Mouse (Mus musculus): Measurements from ENCODE around the gene Ubr3.

The Ubr3 gene

DNA sequence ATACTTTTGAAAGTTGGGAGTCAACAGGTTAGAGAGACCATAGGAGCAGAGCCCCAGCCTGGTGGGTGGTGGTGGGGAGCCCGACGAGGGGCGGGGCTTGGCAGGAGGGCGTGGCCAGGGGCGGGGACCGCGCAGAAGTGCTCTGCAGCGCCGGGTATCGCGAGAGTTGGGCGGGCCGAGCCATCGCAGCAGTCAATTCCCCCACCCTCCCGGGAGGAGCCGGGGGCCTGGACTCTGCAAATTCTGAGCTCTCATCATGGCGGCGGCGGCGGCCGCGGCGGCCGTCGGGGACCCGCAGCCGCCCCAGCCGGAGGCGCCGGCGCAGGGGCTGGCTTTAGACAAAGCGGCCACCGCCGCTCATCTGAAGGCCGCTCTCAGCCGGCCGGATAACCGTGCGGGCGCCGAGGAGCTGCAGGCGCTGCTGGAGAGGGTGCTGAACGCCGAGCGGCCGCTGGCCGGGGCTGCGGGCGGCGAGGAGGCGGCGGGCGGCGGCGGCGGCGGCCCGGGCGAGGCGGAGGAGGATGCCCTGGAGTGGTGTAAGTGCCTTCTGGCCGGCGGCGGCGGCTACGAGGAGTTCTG, at the start of gene Ubr3:
Ubr3 (plus strand) TSS at position 208 of the 579 bp plus-strand sequence.
- DNase-seq (ENCODE audit: low spot score in 2 of 2): peak; percentile 95 to 97

DNA sequence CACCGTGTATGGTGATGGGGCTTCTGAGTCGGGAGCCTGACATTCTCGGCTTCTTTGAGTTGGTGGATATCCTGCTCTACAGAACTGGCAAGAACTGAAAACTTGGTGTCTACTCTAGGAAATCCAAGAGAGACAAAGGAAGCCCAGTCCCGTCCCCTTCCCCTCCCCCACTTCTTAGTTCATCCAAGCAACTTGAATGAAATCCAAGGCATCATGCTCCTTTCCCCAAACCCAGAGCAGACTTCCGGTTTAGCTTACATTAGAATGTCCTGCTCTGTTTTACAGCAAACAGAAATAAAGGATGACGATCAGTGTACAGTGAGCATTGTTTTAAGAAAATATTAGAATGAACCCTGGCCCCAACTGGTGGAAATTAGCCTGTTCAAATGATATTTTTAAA, 47.8 kb upstream of the Ubr3 start:
- no peak for DNase-seq (ENCODE audit: low spot score in 2 of 2)

DNA sequence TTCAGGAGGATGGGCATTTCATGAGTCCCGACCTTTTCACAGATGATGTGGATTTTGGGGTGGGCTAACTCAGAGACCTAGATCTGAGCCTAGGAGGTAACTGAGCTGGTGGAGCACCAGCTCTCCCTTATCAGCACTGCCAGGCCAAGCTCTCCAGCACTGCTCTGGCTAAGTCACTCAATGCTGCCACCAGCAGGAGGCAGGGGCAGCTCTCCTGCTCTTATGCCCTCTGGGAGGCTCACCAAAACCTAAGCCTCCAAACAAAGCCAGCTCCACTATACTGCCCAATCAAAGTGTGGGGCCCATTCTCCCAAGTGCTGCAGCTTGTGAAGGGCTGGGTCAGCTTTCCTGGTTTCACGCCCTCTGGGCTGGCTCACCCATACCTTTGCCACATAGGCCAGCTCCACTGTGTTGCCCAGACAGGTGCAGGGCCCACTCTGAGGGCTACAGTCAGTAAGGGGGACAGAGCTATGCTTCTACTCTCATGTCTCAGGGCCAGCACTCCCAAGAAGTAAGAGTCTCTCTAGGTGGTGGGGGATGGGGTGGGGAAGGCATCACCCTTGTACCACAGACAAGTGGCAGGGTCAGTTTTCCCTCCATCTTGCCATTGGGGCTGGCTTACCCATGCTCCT, 45.5 kb upstream of the Ubr3 start:
- no peak for DNase-seq (ENCODE audit: low spot score in 2 of 2)

DNA sequence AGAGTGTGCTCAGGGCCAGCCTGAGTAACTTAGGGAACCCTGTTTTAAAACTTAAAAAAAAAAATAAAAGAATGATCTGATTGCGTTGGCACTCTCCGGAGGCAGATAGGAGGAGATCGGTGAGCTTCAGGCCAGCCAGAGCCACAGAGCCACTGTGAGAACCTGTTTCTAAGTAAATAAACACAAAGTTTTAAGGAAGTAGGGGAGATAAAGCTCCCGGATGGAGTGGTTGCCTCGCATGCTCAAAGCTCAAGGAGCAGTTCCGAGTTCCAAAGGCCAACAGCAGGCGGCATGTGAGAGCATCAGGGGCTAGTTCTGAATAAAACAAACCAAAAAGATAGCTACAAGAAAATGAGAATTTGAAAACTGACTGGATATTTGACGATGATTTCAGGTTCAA, 40.7 kb upstream of the Ubr3 start:
- no peak for DNase-seq (ENCODE audit: low spot score in 2 of 2)

DNA sequence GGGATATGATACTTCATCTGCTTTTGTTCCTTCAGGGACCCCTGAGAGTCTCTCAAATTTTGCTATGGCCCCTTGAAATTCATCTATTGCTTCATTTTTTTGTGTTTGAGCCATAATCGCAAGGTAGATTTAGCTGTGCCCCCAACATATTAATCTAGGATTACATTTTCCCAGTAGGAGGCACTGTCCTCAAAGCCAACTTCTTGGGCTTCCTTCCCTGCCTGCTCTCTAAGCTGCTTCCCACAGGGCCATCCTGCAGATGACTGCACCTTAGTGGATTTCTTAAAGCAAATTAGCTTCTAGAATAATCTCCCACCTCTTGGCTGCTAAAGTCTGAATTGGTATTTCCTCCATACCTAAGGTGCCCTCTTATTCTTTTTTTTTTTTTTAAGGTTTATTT, 39.2 kb upstream of the Ubr3 start:
- DNase-seq (ENCODE audit: low spot score in 2 of 2): no peak

DNA sequence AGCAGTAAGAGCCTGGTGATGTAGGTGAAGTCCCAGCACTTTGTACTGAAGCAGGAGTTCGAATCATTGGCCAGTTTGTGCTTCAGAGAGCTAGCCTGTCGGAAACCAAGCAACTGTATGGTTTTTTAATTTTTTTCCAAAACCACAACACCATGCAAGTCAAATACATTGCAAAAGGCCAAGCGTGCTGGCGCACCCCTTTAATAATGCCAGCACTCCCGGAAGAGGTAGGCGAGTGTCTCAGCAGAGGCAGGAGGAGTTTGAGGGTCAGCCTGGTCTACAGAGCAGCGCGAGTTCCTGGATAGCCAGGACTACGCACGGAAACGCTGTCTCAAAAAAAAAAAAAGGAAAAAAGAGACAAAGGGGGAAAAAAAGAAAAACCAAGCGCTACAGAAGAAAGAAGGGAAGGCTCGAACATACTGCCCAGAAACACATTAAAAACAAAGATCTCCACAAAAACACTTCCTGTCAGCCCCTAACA, 36.0 kb upstream of the Ubr3 start:
- DNase-seq (ENCODE audit: low spot score in 2 of 2): peak; percentile 24 to 39

DNA sequence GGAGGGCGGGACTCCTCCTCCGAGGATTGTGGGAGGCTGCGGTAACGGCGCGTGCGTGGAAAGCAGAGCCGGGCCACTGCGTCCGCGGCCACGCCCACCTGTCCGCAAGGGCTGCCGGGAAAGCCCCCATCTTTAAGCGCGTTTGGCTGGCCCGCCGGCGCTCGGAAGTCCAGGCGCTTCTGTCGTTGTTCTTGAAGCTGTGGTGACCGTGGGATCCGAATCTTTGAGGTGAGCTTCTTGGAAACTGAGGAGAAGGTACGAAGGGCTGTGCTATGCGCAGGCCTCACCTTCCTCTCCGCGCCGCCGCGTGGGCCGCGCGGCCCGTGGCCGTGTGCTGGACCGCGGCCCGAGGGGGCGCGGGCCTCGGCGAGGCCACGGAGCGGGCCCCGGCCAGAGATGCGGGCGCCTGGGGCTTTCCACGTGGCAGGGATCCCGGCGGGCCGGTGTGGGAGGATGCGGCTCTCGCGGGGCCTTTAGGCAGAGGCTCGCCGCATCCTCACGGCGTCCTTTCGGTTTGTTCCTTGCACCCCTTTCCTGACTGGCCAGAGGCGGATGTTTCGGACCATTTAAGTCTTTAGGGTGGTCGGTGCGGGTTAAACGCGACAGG, 35.5 kb upstream of the Ubr3 start, which contains the start of gene Ssb:
Ssb (plus strand) TSS at position 78 of the 607 bp plus-strand sequence.
- peak; percentile 91 to 93 for DNase-seq (ENCODE audit: low spot score in 2 of 2)

DNA sequence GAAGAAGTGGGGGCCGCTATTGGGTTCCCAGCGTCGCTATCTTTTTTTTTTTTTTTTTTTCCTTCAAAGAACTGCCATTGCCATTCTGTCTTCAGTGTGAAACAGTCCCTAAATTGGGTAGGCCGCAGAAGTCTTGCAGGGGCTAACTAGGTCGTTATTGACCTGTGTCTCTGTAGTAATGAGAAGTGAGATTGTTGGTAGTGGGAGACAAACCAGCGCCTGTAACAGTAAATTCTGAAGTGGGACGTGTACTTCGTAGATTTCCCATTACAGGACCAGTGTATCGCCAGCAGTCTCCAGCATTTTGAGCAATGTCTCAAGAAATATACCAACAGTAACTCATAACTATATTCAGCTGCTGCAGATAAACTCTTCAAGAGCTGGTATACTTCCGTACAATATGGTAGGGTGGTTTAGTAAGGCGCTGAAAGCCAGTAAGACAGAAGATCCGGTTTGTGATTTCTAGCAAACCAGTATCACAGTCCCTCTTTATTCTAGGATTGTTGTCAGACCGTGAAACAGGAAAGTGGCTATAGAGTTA, 34.9 kb upstream of the Ubr3 start:
- DNase-seq (ENCODE audit: low spot score in 2 of 2): no peak

DNA sequence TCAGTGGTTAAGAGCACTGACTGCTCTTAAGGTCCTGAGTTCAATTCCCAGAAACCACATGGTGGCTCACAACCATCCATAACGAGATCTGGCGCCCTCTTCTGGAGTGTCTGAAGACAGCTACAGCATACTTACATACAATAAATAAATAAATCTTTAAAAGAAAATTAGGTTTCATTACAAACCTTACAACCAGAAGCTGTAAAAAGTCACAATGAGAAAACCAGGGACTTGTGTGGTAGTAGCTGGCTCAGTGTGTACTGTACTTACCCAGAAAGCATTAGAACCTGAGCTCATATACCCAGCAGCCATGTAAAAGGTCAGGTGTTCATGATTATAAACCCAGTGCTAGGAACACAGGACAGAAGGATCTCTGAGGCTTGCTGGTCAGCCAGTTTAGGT, 13.1 kb upstream of the Ubr3 start:
- DNase-seq (ENCODE audit: low spot score in 2 of 2): no peak

DNA sequence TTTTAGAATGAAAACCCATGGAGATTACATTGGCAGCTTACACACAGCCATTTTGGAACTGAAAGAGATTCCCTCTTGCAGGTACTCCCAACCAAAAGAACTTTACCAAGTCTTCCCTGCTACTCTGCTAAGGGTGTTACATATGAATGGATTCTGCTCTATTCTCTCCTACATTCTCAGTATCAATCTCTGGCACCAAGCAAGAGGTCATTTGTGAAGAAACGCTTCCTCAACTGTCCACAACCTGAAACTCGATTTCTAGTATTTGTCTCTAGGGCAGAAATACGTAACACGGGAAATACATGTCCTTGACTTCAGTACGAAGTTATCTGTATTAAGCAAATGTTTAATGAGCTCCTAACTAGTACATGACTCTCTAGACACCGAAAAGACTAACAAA, 12.5 kb upstream of the Ubr3 start:
- DNase-seq (ENCODE audit: low spot score in 2 of 2): no peak

DNA sequence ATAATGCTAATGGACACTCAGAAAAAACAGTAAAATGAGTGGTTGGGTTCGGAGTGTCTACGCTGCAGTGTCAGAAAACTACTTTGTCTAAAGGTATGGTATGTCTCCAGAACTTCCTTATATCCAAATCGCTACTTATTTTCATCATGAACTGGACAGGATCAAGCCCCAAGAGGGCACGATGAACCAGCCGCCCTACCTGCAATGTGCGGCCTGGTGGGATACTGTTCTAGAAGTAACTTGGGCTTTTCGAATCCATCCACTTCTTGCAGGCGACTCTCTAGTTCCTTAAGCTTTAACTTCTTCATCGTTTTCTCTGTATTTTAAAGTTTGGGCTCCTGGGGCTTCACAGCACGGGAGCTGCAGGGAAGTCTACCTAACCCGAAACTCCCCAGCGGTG, 12.0 kb upstream of the Ubr3 start:
- DNase-seq (ENCODE audit: low spot score in 2 of 2): no peak

DNA sequence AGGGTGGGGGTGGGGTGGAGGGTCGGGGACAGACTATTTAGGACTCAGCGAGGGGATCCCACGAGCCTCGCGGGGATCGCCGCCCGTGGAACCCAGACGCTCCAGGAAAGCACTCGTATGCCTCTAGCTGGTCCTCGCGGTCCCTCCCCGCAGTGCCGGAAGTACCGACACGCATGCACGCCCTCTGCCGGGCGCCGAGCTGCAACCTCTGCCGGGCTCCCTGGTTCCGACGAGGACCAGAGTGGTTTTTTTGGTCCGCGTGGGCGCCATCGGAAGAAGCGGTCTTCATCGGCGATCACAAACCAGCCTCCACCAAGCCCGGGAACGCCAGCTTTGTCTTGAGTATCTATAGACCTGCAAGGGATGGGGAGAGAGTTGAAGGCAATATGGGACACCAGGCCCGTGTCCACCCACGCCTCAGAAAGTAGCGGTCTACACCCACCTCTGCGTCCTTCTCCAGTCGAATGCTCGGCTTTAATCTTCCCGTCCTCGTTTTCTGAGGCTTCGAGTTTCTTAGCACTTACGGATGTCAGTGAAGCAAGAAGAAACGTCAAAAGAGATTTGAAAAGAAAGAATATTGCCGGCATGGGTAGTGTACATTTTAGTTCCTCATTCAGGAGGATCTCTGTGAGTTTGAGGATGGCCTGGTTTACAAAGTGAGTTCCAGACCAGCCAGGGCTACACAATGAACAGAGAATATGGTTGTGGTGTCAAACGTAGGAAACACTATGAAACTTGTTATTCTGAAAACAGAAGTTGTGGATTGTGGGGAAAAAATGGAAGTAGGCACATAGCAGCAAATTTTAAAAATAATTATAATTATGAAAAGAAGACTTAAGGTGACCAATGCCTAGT, 11.4 kb upstream of the Ubr3 start, which contains the start of gene Mettl5:
Mettl5 (minus strand) TSS at position 165 of the 855 bp plus-strand sequence.
- peak; percentile 88 to 92 for DNase-seq (ENCODE audit: low spot score in 2 of 2)

DNA sequence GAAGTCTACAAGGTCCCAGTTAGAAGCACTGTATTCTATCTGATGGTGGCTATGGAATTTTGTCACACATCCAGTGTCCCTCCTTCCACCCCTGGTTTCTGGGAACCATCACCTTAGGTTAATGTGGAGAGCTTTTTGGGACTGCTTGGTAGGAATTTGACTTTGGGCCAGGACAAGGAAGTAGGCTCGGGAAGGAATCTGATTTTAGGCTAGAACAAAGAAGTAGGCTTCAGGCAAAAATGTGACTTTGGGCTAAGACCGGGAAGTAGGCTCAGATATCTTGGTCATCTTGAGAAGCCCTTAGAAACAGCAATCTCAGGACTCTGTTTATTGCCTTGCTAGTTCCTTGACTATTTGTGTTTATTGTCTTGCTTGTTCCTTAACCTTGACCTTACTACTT, 8.1 kb upstream of the Ubr3 start:
- DNase-seq (ENCODE audit: low spot score in 2 of 2): no peak

DNA sequence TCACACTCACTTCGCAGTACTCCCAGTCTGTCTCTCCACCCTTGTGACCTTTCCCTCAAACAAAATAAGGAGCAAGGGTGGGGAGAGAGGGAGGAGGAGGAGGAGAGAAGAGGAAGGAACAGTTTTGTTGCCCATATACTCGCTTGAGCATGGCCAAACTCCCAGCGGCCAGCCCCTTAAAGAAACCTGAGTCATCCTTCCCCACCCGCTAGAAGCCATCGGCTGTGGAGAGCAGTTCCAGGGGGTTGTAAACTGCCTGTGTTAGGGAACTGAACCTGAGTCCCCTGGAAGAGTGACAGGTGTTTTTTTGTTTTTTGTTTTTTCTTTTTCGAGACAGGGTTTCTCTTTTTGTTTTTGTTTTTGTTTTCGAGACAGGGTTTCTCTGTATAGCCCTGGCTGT, 6.2 kb upstream of the Ubr3 start:
- no peak for DNase-seq (ENCODE audit: low spot score in 2 of 2)

DNA sequence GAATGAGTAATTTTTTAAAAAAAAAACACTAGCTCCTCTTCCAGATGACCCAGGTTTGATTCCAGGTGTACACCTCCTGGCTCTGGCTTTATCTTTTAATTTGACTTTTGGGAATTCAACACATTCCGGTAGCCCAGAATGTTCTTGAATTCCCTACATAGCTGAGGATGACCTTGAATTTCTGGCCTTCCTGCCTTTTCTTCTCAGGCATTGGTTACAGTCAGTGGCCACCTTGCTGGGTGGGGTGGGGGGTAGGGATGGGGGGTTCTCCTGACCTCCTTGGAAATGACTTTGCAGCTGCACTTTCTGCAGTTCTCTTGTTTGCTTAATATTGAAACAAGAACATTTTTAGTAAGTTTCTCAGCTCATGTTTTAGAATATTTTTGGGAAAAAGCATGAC, 3.9 kb upstream of the Ubr3 start:
- DNase-seq (ENCODE audit: low spot score in 2 of 2): no peak

DNA sequence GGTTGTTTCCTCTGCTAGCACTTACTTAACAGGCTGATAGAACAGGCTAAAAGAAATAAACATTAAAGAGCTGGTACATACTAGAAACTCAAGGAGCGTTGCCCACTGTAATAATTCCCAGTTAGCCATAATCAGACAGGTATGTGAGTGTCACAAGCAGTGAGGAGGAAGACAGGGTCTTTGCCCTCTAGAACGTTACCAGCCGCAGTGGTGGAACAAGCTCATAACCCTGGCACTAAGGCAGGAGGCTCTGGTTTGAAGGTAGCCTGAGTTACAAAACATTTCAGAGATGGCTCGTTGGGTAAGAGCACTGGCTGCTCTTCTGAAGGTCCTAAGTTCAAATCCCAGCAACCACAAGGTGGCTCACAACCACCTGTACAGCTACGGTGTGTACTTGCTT, 3.2 kb upstream of the Ubr3 start:
- DNase-seq (ENCODE audit: low spot score in 2 of 2): no peak

DNA sequence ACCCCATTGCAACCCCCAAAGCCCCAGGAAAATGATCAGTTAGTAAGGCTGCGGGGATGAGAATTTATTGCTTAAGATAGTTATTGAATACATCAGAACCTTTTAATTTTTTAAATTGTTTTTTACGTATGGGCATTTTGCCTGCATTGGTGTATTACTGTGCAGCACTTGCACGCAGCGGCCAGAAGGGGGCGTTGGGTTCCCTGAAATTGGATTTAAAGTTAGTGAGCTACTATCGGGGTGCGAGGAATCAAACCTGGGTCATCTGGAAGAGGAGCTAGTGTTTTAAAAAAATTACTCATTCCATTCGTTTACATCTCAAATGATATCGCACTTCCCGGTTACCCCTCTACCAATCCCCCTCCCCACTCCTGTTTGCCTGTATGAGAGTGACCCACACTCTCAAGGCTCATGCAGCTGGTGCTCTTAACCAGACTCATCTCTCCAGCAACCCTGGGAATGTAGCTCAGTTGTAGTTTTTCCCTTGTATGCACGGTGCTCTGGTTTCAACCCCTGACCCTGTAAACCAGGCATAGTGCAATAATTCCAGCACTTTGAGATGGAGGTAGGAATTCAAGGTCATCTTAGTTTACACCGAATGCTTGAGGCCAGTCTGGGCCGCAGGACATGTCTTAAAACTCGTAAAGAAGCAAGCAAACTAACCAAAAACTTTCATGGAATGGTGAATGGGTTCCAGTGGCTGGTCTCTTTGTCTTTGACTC, 1.4 kb upstream of the Ubr3 start:
- DNase-seq (ENCODE audit: low spot score in 2 of 2): no peak

DNA sequence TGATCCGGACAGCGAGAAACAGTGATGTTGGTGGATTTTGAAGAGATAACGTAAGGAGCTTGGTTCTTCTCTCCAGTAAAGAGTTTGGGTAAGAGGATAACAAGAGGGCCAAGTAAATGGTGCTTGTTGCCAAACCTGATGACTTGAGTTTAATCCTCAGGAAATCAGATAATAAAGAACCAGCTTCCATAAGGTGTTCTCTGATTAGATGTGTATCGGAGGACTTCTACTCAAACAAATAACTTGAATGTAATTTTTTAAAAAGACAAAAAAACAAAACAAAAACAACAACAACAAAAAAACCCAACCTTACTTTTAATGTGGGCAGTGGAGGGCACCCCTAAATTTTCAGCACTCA, 843 bp upstream of the Ubr3 start:
- DNase-seq (ENCODE audit: low spot score in 2 of 2): no peak

DNA sequence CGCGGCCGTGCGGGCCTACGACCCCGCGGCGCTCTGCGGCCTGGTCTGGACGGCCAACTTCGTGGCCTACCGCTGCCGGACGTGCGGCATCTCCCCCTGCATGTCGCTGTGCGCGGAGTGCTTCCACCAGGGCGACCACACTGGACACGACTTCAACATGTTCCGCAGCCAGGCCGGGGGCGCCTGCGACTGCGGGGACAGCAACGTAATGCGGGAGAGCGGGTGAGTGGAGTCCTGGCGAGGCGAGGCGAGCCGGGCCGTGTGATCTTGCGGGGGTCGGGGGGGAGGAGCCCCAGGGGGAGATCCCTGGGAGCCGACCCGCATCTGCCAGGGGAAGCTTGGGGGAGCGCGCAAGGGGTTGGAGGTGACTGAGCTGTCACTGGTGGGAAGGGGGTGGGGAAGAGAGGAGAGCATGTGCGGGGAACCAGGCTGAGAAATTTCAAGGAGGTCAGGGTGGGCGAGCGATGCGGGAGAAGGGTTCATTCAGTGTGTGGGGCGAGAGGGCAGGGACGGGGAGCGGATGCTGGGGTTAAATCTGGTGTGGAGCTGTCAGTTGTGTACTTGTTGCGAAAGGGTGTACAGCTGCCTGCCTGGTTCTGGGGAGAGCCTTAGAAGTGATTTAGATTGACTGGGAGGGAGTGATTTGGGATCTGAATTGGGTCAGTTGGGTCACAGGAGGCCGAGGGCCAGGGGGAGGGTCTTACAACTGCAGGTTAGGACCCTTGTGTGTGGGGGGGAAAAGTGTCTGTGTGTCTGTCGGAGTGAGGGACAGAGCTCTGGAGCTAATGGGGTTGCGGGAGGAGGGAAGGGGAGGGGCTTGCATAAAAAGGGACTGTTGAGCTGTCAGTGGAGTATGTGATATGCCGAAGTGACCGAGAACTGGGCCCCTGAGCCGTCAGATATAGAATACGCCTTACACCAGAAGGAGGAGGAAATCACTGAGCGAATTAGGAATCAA, 851 bp downstream of the Ubr3 start:
- peak; percentile 50 to 59 for DNase-seq (ENCODE audit: low spot score in 2 of 2)

DNA sequence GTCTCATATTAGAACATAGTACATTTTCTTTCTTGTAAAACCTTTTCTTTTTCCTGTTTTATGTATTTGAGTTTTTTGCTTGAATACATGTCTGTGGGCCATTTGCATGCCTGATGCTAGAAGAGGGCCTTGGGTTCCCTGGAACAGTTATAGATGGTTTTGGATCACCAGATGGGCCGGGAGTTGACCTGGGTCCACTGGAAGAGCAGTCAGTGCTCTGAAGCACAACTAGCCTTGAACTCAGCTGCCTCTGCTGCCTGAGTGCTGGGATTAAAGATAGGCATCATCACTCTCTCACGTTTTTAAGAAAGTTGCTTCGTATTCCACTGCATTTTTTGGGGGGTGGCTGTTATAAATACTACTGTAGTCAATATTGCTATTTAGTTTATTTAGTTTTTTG, 6.5 kb downstream of the Ubr3 start:
- no peak for DNase-seq (ENCODE audit: low spot score in 2 of 2)
